Mouse (Mus musculus) c-Kit-positive CD71-negative TER-119-negative erythroid progenitor cells, embryonic 14.5 days (primary cell): Measurements from ENCODE around the gene Tcf12.
A peak's percentile ranks its signal among the peaks of the same experiment; 100 is the strongest.

Experiments
- DNase-seq: peaks from one replicate; pipeline ENCODE4 v3.0.0-alpha.2; 2013; ENCODE audit warnings: low read depth

Gene Tcf12

DNA sequence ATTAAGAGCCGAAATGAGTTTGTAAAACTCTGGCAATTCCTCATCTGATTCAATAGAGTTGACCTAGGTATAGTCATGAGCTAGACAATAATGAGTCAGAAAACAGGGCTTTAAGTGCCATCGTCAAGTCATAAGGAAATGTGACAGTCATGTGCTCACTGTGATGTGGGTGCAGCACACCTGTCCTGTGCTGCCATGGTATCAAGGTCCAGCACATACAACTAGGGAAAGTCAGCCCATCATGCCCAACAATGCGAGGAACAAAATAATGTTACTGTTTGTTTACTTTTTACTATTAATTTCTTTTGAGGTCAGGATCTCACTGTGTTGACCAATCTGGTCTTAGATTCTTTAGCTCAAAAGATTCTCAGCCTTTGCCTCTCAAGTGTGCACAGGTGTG lies 130.6 kb downstream of the Tcf12 start:
- no peak for DNase-seq

DNA sequence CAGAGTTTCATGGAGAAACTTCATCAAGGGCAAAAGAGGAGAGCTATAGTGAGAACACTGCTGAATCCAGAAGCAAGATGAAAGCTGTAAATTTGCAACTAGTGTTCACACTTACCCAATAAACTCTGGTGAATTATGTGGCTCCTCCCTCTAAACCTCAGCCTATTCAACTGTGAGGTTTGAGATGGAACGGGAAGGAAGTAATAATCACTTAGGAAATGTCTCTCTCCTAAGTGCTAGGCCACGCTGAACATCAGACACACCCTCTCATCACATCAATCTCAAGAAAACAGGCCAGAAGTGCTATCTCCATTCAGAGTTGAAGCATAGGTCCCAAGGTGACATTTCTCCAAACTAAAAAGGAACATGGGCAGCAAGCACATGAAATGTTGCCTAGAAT lies 131.1 kb downstream of the Tcf12 start:
- no peak for DNase-seq

DNA sequence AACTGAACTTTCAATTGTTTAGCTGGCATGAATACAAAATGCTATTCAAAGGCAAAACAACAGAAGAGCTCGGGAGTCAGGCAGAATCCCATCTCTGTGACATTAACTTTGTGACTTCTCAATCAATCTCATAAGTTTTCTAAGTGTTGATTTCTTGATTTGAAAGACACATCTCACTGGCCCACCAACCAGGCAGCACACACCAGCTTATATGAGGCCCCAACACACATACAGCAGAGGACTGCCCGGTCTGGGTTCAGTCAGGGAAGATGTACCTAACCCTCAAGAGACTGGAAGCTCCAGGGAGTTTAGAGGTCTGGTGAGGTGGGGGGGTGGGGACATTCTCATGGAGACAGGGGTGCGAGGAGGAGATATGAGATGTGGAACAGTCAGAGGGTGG lies 132.8 kb downstream of the Tcf12 start:
- DNase-seq, result no peak

DNA sequence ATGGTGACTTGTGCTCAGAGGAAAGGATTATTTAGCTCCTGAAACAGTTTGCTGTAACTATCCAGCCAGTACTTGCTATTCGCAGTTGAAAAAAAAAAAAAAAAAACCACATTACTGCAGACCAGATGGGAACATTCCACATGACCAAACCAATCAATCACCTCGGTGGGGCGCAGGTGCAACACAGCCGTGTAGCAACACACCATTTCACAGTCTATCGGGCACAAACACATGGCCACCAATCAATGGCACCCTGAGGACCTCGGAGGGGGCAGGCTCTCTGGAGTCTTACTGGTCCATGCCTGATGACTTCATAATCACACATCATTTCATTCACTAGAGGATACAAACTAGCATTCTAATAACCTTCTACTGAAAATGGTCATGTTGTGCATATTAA lies 135.6 kb downstream of the Tcf12 start:
- DNase-seq, result no peak

DNA sequence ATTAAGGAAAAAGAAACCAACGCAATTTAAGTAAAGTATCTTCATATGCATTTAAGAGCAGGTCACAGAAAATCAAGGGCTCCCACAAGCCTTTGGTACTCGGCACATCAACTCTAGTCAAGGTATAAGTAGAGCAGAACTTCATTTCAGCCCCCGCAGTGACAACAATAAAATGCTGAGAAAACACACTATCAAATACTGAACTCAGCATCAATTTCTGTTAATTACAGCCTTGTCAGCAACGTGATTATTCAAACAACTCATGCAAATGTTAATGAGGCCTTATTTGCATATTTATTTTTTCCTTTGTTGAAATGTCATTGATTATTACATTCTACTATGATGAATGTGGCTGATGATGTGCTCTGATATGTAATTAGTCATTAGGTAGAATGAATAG lies 136.5 kb downstream of the Tcf12 start:
- no peak for DNase-seq

DNA sequence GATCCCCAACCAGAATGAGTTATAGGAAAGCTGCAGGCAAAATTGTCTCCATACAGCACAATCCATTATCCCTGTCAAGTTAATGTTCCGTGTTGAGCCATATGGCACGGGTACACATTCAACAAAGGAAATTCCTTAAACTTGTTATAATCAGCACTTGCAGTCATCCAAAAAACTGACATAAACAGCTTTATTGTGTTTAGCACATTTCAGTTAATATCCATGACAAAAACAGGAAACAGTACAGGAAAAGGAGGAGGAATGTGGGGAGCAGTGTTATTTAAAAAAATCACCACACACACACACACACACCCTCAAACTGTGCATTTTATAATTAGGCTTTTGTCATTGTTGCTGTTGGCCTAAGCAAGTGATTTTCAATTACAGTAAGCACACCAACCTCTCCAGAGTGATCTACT lies 137.1 kb downstream of the Tcf12 start:
- DNase-seq, result no peak

DNA sequence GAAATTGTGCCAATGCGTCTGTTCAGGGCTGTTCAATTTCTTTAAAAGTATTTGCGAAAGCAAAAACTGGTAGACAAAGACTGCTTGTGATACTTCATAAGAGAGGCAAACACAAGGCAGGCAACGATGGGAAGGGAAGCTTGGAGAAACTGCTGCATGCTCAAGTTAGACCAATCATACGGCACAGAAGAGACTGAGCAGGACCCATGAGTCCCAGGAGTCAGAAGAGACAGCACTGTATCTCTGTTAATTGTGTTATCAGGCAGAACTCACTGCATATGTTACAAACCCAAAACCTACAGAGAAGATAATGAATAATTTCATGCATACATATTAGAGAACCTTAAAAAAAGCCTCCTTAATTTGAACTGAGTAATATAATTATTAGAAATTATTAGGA lies 147.6 kb downstream of the Tcf12 start:
- no peak for DNase-seq

DNA sequence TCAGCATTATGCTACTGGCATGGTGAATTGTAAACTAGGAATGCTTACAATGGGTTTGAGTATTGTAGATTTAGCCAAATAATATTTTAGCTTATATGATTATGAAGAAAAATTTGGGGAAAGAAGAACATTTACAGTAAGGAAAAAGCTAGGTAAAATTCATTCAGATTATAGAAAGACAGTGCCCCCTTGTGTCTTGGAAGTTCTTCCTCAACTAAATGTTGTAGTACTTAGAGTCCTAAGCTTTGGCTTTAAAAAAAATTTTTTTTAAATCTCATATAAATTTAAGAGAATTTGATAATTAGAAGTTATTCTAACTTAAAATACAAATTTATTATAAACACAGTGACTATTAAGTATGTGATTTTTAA lies 151.7 kb downstream of the Tcf12 start:
- DNase-seq, result no peak

DNA sequence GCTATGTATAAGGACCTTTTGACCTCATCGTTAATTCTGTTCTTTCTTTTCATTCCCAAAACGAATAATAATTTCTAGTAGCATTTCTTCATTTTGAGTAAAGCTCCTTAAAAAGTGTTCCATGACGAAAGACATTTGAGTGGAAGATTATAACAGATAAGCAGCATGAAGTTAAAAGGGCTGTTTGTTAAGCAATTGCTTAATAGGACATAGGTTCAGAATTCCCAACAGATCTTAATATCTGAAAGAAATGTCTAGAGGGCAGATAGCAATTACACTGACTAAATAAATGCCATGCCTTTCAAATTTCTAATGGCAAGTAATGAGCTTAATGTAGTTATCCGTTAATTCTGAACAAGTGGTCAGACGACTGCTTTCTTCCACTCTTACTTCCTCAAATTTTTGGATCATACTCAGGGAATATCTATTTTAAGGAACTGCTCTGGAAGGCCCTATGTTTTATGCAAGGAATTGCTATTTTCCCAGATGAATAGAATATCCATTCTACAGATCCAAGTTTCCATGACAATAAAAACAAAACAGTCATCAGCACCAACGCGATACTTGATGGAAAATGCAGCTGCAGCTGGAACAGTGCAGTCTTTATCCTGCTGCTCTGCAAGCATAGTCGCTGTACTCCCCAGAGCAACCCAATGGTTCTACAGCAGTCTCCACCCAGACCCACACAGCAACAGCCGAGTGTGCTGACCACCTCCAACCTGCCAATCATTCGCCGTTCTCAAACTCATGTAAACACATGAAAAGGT lies 152.2 kb downstream of the Tcf12 start:
- no peak for DNase-seq

DNA sequence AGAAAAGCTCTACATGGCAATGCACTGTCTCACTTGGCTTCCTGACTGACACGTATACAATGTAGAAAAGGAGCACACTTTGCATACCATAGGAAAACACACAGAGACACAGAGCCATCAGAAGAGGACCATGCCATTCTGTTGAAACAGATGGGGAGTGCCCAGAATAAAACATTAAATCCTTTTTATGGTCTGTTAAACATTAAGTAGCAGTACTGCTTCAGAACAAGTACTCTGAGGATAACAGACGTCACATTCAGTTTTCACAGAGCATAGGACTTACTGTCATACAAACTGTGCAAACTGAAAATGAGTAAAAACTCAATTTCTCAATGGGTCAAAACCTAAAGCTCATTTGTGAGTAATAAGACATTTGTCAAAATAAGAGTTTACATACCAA lies 158.5 kb downstream of the Tcf12 start:
- DNase-seq, result no peak

DNA sequence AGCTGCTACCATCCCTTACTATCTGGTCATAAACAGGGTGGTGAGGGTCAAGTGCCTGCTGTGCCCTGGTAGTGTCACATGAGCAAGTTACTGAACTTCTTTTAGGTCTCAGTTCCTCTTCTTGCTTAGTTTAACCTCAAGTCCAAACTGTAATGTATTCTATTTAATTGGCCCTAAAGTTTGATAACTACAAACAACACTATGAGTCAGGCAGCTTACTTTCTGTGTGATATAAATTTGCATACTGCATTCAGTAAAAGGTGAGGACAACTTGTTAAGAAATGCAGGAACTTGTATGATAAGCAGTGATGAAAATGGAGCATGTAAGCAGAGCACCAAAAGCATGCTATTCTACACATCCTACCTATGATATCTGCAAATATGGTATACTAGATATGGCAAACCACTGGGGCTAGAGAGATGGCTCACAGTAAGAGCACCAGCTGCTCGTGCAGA lies 159.0 kb downstream of the Tcf12 start:
- DNase-seq, result no peak

DNA sequence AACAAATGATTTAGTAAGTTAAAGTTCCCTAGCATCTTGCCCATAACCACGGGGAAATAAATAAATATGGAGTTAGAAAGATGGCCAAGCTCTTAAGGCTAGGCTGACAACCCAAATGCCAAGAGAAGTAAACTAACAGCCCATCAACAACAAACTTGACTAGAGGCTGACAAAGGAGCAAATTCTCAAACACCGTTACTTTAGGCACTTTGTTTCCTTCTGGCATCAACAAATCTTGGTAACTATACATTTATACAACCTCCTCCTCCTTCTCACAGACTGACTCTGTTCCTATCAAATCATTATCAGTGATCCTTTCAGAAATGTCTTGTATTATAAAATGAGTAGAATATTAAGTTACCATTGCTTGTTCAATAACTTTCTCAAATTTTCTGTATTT lies 159.7 kb downstream of the Tcf12 start:
- DNase-seq, result no peak

DNA sequence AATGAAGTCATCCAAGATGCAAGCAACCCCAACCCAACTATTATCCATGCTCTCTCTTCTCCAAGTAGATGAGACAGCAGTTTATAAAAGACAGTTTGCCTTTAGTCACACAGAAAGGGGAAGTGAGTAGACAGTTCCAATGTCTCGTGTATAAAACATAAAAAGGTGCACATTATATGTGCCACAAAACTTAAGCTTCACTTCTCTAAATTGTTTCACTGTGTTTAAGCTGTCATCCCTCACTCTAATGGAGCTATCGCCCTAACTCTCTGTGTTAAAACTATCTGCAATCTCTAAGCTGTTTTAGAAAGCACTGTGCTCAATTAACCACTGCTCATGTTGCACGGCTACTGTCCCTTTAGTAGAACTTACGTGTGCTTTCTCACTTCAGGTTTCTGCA lies 160.3 kb downstream of the Tcf12 start:
- DNase-seq, result peak; percentile 33

DNA sequence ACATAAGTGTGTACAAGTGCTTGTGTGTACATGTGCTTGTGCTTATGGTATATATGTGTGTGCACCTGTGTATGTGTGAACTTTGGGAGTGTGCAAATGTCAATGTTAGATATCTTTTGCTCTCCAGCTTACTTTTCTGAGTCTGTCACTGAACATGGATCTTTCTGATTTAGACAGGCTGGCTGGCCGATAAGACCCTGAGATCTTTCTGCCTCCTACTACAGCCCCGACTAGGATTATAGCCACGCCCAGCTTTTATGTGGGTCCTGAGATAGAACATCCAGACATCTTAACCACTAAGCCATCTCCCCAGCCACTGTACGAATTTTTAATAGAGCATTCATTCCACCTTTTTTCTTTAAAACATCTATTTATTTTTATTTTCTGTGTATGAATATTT lies 166.9 kb downstream of the Tcf12 start:
- DNase-seq, result no peak

DNA sequence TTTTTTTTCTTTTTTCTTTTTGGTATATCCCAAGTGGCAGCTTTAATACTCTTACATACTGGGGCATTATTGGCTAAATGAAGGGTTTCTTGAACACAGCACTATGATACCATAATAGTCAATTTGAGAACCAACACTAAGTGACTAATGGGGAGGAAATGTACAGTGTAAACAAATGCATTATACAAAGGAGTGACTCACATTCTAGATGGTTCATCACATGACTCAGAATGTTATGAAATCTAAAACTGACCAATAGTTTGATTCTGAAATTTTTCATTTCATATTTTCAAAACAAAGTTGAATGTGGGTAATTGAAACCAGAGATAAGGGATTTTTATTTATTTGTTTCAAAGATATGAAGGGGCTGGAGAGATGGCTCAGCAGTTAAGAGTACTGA lies 169.2 kb downstream of the Tcf12 start:
- DNase-seq, result no peak

DNA sequence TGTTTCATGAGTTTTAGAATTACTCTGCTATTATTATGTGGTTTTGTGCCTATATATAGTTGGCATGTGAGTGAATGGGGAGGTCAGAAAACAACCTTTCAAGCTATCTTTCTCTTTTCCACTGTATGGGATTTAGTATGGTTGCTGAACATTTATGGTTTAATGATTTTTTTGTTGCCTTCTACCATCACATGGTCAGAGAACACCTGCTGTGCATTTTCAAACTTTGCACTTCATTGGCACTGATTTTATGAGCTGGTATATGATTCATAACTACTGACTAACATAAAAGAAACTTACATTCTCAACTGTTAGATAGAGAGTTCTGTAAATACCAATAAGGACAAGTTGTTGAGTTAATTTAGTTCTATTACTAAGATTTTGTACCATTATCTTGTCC lies 171.7 kb downstream of the Tcf12 start:
- no peak for DNase-seq

DNA sequence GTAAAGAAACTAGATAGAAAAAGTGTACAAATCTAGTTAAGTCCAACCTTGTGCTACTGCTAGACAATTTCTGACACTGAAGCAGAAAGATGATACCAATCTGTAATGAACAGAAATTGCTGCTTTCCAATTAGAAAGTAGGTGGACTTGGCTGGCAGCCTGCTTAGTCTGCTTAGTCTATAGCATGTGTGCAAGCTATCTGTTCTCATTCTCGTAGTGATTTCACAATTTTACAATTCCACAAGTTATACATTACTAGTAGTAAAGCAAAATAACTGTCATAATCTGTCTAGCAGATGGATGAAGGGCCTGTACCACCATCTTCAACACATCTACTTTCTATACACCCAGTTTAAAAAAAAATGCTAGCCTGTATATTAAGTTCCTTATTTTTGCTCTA lies 175.5 kb downstream of the Tcf12 start:
- no peak for DNase-seq

DNA sequence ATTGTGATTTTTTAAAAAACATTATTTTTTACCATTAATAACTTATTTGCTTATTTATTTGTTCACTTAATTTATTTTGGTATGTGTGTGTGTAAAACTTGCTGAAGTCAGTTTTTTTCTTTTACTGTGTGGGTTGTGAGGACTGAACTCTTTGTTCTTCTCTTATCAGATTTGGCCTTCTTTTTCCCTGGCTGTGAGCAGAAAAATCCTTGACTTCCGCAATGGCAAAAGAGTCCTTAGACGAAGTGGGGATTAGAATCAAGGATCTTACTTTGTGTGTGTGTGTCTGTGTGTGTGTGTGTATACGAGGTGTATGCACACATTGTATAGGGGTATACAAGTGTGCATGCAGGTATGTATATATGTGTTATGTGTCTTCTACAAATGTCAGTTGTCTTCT lies 176.8 kb downstream of the Tcf12 start:
- no peak for DNase-seq

DNA sequence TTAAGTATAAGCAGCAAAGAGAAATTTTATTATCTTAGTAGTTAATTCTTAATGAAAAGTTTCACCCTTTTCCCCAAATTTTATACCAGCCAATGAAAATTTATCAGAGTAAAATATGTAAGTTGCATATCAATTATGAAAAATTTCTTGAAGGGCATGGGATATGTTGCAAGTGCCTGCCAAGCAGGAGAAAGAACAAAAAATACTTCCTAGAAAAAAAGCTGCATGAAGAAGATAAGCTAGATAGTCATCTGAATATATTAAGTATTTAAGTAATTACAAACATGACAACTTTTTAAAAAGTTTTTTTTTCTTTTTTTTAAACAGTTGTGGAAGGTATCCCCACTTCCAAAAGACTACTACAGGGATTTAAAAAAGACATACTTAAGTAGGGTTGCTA lies 179.7 kb downstream of the Tcf12 start:
- no peak for DNase-seq

DNA sequence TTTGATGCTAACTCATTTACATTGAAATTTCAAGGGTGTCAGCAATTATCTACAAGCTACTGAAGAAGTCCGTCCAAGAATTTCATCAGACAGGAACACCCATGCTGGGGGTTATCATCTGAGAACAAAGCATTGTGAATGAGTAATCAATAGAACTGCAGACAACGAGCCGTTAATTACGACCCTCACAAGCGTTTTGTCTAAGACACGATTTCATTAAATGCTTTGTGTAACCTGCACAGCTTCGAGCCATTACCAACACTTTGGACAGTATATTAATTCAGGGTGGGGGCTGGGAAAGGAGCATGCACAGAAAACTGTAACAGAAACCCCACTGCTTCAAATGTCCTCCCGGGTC lies 180.3 kb downstream of the Tcf12 start:
- DNase-seq, result no peak

DNA sequence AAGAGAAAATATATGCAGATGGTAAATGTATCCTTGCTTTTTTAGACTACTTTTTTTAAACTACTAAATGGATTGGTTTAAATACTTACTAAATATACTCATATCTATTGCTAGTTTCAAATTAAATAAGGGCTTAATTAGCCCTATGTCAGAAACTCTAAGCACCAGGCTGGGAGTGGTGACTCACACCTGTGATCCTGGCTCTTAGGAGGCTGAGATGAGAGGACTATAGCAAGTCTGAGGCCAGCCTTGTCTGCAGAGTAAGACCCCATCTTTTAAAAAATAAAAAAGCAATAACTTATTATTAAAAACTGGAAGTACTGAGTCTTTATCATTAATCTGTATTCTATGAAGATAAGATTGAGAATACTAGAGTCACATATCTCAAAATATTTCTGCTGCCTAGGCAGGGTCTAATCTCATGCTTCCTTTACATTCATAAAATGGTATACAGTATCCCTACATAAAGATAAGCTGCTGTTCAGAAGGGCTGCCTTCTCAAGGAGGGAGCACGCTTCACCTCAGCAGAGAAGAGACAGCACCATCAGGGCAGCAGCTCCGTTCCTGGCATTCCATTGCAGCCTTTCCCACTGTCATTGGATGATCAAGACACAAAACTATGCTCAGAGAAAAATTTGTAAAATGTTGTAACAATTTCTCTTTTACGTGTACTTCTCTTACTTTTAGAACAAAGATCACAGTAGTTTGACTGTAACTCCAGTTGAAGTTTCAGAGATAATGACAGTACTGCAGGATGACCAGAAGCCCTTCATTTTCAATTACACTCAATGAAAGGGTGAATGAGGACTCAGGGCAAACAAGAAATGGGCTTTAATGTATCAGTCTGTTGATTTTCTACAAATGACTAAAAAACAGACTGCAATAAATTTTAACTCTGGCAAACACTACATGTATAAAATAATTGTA lies 181.0 kb downstream of the Tcf12 start:
- no peak for DNase-seq

DNA sequence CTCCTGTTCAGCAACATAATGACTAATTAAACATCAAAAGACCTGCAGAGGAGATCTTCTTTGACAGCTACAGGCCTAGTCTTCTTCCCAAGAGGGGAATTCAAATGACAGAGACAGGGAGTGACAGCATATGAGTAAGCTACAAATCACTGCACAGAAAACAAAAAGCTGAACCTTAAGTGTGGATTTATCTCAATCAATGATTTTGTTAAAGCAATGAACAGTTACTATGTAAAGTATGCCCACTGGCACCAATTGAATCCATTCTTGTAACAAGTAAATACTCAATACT lies 195.1 kb downstream of the Tcf12 start:
- no peak for DNase-seq

DNA sequence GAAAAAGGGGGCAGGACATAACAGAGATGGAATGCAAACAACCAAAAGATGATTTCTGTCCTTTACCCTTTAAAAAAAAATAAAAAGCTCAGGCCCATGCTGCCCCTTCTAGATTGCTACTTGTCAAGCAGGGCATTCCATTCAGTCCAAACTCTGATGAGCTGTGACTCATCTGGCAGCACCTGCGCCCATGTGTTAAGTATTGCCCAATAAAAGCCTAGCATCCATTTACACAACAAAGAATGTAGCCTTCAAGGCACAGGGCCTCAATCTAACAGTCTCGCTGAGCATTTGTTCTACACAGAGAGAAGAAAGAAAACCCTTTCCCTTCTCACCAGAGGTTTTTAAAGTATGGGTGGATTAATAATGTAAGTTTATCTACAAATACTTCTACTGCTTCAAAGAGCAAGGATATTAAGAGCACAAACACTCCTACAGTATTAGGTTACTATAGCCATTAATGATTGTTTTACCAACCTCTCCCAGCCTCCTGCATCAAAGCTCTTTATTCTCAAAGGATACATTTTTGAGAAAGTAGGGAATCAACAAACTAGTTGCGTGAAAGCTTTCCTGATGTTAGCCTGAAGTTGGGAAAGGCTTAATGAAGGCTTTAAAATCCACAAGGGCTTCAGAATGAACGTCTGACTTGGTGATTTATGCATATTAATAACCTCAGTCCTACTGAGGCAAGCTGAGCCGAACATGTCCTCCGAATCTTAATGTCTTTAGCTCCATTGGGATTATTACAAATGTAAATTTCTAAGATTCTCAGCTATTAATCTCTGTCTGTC lies 195.6 kb downstream of the Tcf12 start:
- DNase-seq, result no peak
